Mouse (Mus musculus): ENCODE measurements around the gene Pramef25. TPM values are rescaled to one million over a fixed set of nuclear protein-coding genes. Genes with fewer than 3 reads are reported as not detected.

The Pramef25 gene
- polyA plus RNA-seq (2012; rRNA removed): not detected in 2 replicates

GRCm38 (mm10) chr4:143950916-143951315 lies at the start of gene Pramef25:
Pramef25 (minus strand) TSS chr4:143951016.

GRCm38 (mm10) chr4:143994269-143994668 lies 43.5 kb upstream of the Pramef25 start, which contains the start of gene Pramef17:
Pramef17 (minus strand) TSS chr4:143994369.

GRCm38 (mm10) chr4:143966850-143967249 lies 16.0 kb upstream of the Pramef25 start, which contains the start of gene Gm13101:
Gm13101 (minus strand) TSS chr4:143966950.

GRCm38 (mm10) chr4:143900280-143900679 lies 50.5 kb downstream of the Pramef25 start, which contains the start of gene Pramef6:
Pramef6 (minus strand) TSS chr4:143900380.

Other genes with a start within 250 kb of the Pramef25 start
- not detected in 2 replicates for gene Gm13089, start 248.3 kb downstream of the Pramef25 start, polyA plus RNA-seq (2012; rRNA removed)
- gene Gm13078, start 231.6 kb downstream of the Pramef25 start, polyA plus RNA-seq (2012; rRNA removed): not detected in 2 replicates
- not detected in 2 replicates for gene Gm13023, start 161.7 kb downstream of the Pramef25 start, polyA plus RNA-seq (2012; rRNA removed)
- not detected in 2 replicates for gene Gm13084, start 134.9 kb downstream of the Pramef25 start, polyA plus RNA-seq (2012; rRNA removed)
- gene Gm13103, start 104.5 kb downstream of the Pramef25 start, polyA plus RNA-seq (2012; rRNA removed): not detected in 2 replicates
- not detected in 2 replicates for gene Pramef6, start 50.6 kb downstream of the Pramef25 start, polyA plus RNA-seq (2012; rRNA removed)
- not detected in 2 replicates for gene Gm13101, start 15.9 kb upstream of the Pramef25 start, polyA plus RNA-seq (2012; rRNA removed)
- gene Pramef17, start 43.4 kb upstream of the Pramef25 start, polyA plus RNA-seq (2012; rRNA removed): not detected in 2 replicates
- not detected in 2 replicates for gene Pramel4, start 108.1 kb upstream of the Pramef25 start, polyA plus RNA-seq (2012; rRNA removed)
- not detected in 2 replicates for gene Gm13102, start 155.5 kb upstream of the Pramef25 start, polyA plus RNA-seq (2012; rRNA removed)
- gene Oog3, start 211.6 kb upstream of the Pramef25 start, polyA plus RNA-seq (2012; rRNA removed): not detected in 2 replicates
- not detected in 2 replicates for gene Oog2, start 239.7 kb upstream of the Pramef25 start, polyA plus RNA-seq (2012; rRNA removed)

Measured in central nervous system, embryonic 14 days (tissue).